8 mouse cellular contexts compared by ENCODE assay signal in the genomic region with DNA sequence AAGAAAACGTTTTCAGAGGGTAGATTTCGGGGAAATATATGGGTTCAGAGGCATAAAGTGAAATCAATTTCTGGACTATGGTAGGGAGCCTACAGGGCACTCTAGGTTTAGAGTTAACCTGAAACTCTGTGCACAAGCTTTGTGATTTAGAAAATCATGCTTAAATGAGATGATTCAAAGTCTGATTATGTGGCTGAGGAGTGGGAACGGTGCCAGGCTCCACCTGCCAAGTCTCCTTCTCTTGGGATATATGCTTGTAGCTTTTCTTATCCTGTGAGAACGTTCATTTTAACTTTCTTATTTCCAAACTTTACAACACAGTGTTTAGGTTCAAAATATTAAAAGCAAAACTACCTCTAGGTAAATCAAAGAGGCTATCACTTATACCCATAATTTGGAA. TPM values are rescaled to one million over a fixed set of nuclear protein-coding genes. Genes with fewer than 3 reads are reported as not detected.
DNase-seq lines count a peak whose midpoint lies in the region; ATAC-seq and TF ChIP-seq lines count a peak whose summit lies in the region.
"Had no signal": no experiment of that assay in that cellular context is flagged by ENCODE, and none has a peak within 500 bp of the region (broad histone marks: within the 10 kb centered on the region; RNA-seq: fewer than 3 reads in every experiment).

No protein-coding gene starts in this region.

- no peak overlapping the region for H3K9ac ChIP-seq in intestine, postnatal 0 days (ENCODE audit: low read depth, low read length)
- H3K9ac ChIP-seq in intestine, embryonic 15.5 days: no peak overlapping the region
- no peak overlapping the region for H3K9ac ChIP-seq in MEL (ENCODE audit: control insufficient read depth, low read depth, low read length, poor library complexity, severe bottlenecking)
- no peak overlapping the region for H3K9ac ChIP-seq in kidney, embryonic 15.5 days
- no peak overlapping the region for H3K9ac ChIP-seq in hindbrain, postnatal 0 days (replicated peaks; ENCODE audit: low read length)
- H3K9ac ChIP-seq: forebrain, embryonic 15.5 days had no signal

- WGBS in intestine, postnatal 0 days: 56% methylated on average over 4 of the region's 4 CpGs
- 64% methylated on average over 4 of the region's 4 CpGs for WGBS in intestine, embryonic 15.5 days
- WGBS in kidney, embryonic 15.5 days: 62% methylated on average over 4 of the region's 4 CpGs
- WGBS in hindbrain, postnatal 0 days: 62% methylated on average over 4 of the region's 4 CpGs

- H3K4me1 ChIP-seq in intestine, postnatal 0 days (replicated peaks; ENCODE audit: control insufficient read depth, insufficient read depth, low read length): peaks cover 7% of the 10 kb centered on the region; the same call in 1 of the 2 replicates
- H3K4me1 ChIP-seq in intestine, embryonic 15.5 days (replicated peaks): 0 out of 2 replicates have a peak, but pooled peaks cover 4% of the 10 kb centered on the region
- peaks cover 18 to 19% of the 10 kb centered on the region in 2 experiments for H3K4me1 ChIP-seq in MEL (ENCODE audit: control insufficient read depth in 1 of 2, insufficient read depth in 2 of 2, low read length in 2 of 2)
- H3K4me1 ChIP-seq in kidney, embryonic 15.5 days: peaks cover 22% of the 10 kb centered on the region
- peaks cover 6% of the 10 kb centered on the region for H3K4me1 ChIP-seq in hindbrain, postnatal 0 days (ENCODE audit: insufficient read depth, low read length)

- H3K27ac ChIP-seq in intestine, postnatal 0 days (ENCODE audit: low read depth, low read length): no peak overlapping the region
- H3K27ac ChIP-seq in intestine, embryonic 15.5 days: no peak overlapping the region
- no peak overlapping the region for H3K27ac ChIP-seq in MEL (ENCODE audit: control insufficient read depth, low read depth, low read length)
- H3K27ac ChIP-seq in kidney, embryonic 15.5 days: no peak overlapping the region
- H3K27ac ChIP-seq in hindbrain, postnatal 0 days: no peak overlapping the region
- H3K27ac ChIP-seq: forebrain, embryonic 15.5 days had no signal

- no peak for TF ChIP-seq POLR2A in MEL (IDR thresholded peaks at IDR 0.05; ENCODE audit: control insufficient read depth in 1 of 2, insufficient read depth in 1 of 2, low read depth in 1 of 2, low read length in 2 of 2, poor library complexity in 1 of 2)

- peak; percentile 54 for DNase-seq in MEL (ENCODE audit: low read depth, low spot score)
- peak; percentile 28 for DNase-seq in brain, adult 2 months (ENCODE audit: low read depth, low spot score)
- DNase-seq in hindbrain, postnatal 0 days (ENCODE audit: low spot score): no peak
- DNase-seq in frontal cortex, postnatal 10 days (ENCODE audit: low spot score in 2 of 2): no peak

- no peaks in the 10 kb centered on the region for H3K9me3 ChIP-seq in intestine, postnatal 0 days (ENCODE audit: control insufficient read depth)
- H3K9me3 ChIP-seq in intestine, embryonic 15.5 days: no peaks in the 10 kb centered on the region
- H3K9me3 ChIP-seq in MEL (replicated peaks; ENCODE audit: insufficient read depth, low read length): no peaks in the 10 kb centered on the region; the same call in 1 of the 2 replicates
- 0 out of 2 replicates have a peak, but pooled peaks cover 8% of the 10 kb centered on the region for H3K9me3 ChIP-seq in kidney, embryonic 15.5 days (replicated peaks)
- no peaks in the 10 kb centered on the region for H3K9me3 ChIP-seq in hindbrain, postnatal 0 days (ENCODE audit: low read length)
- H3K9me3 ChIP-seq: forebrain, embryonic 15.5 days had no signal

- no peak for ATAC-seq in intestine, postnatal 0 days
- ATAC-seq in intestine, embryonic 15.5 days: no peak
- ATAC-seq in kidney, embryonic 15.5 days (replicated peaks; ENCODE audit: low FRiP score): no peak
- ATAC-seq in hindbrain, postnatal 0 days: no peak
- ATAC-seq: forebrain, embryonic 15.5 days had no signal

- H3K36me3 ChIP-seq in intestine, postnatal 0 days (ENCODE audit: control insufficient read depth, insufficient read depth): no peaks in the 10 kb centered on the region
- no peaks in the 10 kb centered on the region for H3K36me3 ChIP-seq in intestine, embryonic 15.5 days
- H3K36me3 ChIP-seq in MEL (ENCODE audit: control insufficient read depth in 1 of 2, insufficient read depth in 2 of 2, low read length in 2 of 2): peaks cover 0 to 27% of the 10 kb centered on the region in 2 experiments; a peak in 2 of 4 replicates
- 0 out of 2 replicates have a peak, but pooled peaks cover 5% of the 10 kb centered on the region for H3K36me3 ChIP-seq in kidney, embryonic 15.5 days
- H3K36me3 ChIP-seq in hindbrain, postnatal 0 days (ENCODE audit: insufficient read depth, low read length): no peaks in the 10 kb centered on the region
- H3K36me3 ChIP-seq: forebrain, embryonic 15.5 days had no signal

- no peaks in the 10 kb centered on the region for H3K27me3 ChIP-seq in intestine, postnatal 0 days (replicated peaks; ENCODE audit: control insufficient read depth, insufficient read depth, low read length)
- H3K27me3 ChIP-seq in intestine, embryonic 15.5 days (replicated peaks): no peaks in the 10 kb centered on the region
- H3K27me3 ChIP-seq in MEL (ENCODE audit: control insufficient read depth in 1 of 2, insufficient read depth in 2 of 2, low read length in 2 of 2): no peaks in the 10 kb centered on the region
- no peaks in the 10 kb centered on the region for H3K27me3 ChIP-seq in kidney, embryonic 15.5 days
- H3K27me3 ChIP-seq in hindbrain, postnatal 0 days (ENCODE audit: insufficient read depth, low read length): no peaks in the 10 kb centered on the region
- H3K27me3 ChIP-seq: forebrain, embryonic 15.5 days had no signal

- H3K4me2 ChIP-seq in intestine, postnatal 0 days (replicated peaks; ENCODE audit: low read depth): peak overlapping the region; percentile 75; the same call in 1 of the 2 replicates
- no peak overlapping the region for H3K4me2 ChIP-seq in intestine, embryonic 15.5 days (replicated peaks)
- 0 out of 2 replicates have a peak overlapping the region, but pooled peaks have one; percentile 76 for H3K4me2 ChIP-seq in kidney, embryonic 15.5 days
- no peak overlapping the region for H3K4me2 ChIP-seq in hindbrain, postnatal 0 days (ENCODE audit: low read depth, low read length)

- H3K4me3 ChIP-seq in intestine, postnatal 0 days (ENCODE audit: low read depth, low read length): no peak overlapping the region
- H3K4me3 ChIP-seq in intestine, embryonic 15.5 days (replicated peaks): no peak overlapping the region
- H3K4me3 ChIP-seq in MEL (ENCODE audit: control insufficient read depth in 1 of 2, insufficient read depth in 1 of 2, low read depth in 2 of 2, low read length in 2 of 2): no peak overlapping the region
- no peak overlapping the region for H3K4me3 ChIP-seq in kidney, embryonic 15.5 days (replicated peaks)
- no peak overlapping the region for H3K4me3 ChIP-seq in hindbrain, postnatal 0 days (ENCODE audit: low read length)
- H3K4me3 ChIP-seq: forebrain, embryonic 15.5 days had no signal

- H3K79me2 ChIP-seq in MEL (ENCODE audit: control insufficient read depth, insufficient read depth, low read length, poor library complexity): peaks cover 49% of the 10 kb centered on the region

- TF ChIP-seq EP300 in MEL (IDR thresholded peaks at IDR 0.05; ENCODE audit: low read depth in 1 of 2, low read length in 2 of 2): no peak

- TF ChIP-seq CTCF in intestine, postnatal 0 days (IDR thresholded peaks at IDR 0.05; ENCODE audit: low read depth): no peak
- no peak for TF ChIP-seq CTCF in MEL (IDR thresholded peaks at IDR 0.05 in 2 of 3, conservative IDR thresholded peaks at IDR 0.05 in 1 of 3; ENCODE audit: control insufficient read depth in 1 of 3, insufficient read depth in 1 of 3, low read depth in 2 of 3, low read length in 3 of 3, poor library complexity in 1 of 3, severe bottlenecking in 1 of 3)
- no peak for TF ChIP-seq CTCF in hindbrain, postnatal 0 days (IDR thresholded peaks at IDR 0.05; ENCODE audit: low read depth)

- no peak for TF ChIP-seq RAD21 in MEL (IDR thresholded peaks at IDR 0.05; ENCODE audit: low read depth, low read length)

TF ChIP-seq in MEL, 35 proteins besides CTCF, POLR2A, EP300 and RAD21:
- TF ChIP-seq KAT2A (conservative IDR thresholded peaks at IDR 0.05; ENCODE audit: low read depth, low read length) (no peak), UBTF (IDR thresholded peaks at IDR 0.05; ENCODE audit: borderline replicate concordance, insufficient read depth, low read depth, low read length) (no peak), POLR2AphosphoS2 (IDR thresholded peaks at IDR 0.05; ENCODE audit: low read length) (no peak), USF1 (IDR thresholded peaks at IDR 0.05; ENCODE audit: low read depth, low read length) (no peak), MYC (IDR thresholded peaks at IDR 0.05; ENCODE audit: low read depth, low read length) (no peak), MAZ (IDR thresholded peaks at IDR 0.05; ENCODE audit: low read depth, low read length) (no peak), GATA1 (IDR thresholded peaks at IDR 0.05; ENCODE audit: low read depth, low read length) (no peak), TAL1 (IDR thresholded peaks at IDR 0.05; ENCODE audit: low read length) (no peak), TCF12 (IDR thresholded peaks at IDR 0.05; ENCODE audit: low read depth, low read length) (no peak), SIN3A (IDR thresholded peaks at IDR 0.05; ENCODE audit: low read length) (no peak), E2F4 (IDR thresholded peaks at IDR 0.05; ENCODE audit: borderline replicate concordance, low read depth, low read length) (no peak), MXI1 (IDR thresholded peaks at IDR 0.05; ENCODE audit: low read depth, low read length) (no peak), ZC3H11A (IDR thresholded peaks at IDR 0.05; ENCODE audit: low read depth, low read length) (no peak), BHLHE40 (IDR thresholded peaks at IDR 0.05; ENCODE audit: borderline replicate concordance, low read depth, low read length) (no peak), MAFK (IDR thresholded peaks at IDR 0.05; ENCODE audit: borderline replicate concordance, low read depth, low read length) (no peak), JUND (IDR thresholded peaks at IDR 0.05; ENCODE audit: low read depth, low read length) (no peak), CHD1 (IDR thresholded peaks at IDR 0.05; ENCODE audit: low read depth, low read length) (no peak), TBP (IDR thresholded peaks at IDR 0.05; ENCODE audit: low read depth, low read length) (no peak)
TF ChIP-seq in MEL: peak in this region for 0.

RNA-seq across cellular contexts. Expression of a gene that starts 2.5 kb away (rescaled TPM):
- polyA plus RNA-seq in intestine, postnatal 0 days (2015; fragmentation: Nextera tagmentation; extraction: Ambion mirVana): 10.2 and 12.0 TPM in 2 replicates
- polyA plus RNA-seq in intestine, embryonic 15.5 days (2015; fragmentation: Nextera tagmentation; extraction: Ambion mirVana): 11.9 and 12.3 TPM in 2 replicates
- 41.0 and 43.8 TPM in 2 replicates for total RNA-seq in MEL (2012; rRNA removed)
- polyA plus RNA-seq in MEL (2012; ENCODE audit: insufficient read depth in 1 of 2, insufficient read length in 2 of 2, low read depth in 1 of 2, low replicate concordance in 2 of 2, missing spikeins in 1 of 2): 10 to 100 TPM; 54.2 to 77.2 TPM
- polyA plus RNA-seq in kidney, embryonic 15.5 days (2015; fragmentation: Nextera tagmentation; extraction: Ambion mirVana): 14.2 and 14.6 TPM in 2 replicates
- 29.1 and 39.5 TPM in 2 replicates for total RNA-seq in hindbrain, postnatal 0 days (2014; rRNA removed)
- 11.4 and 12.0 TPM in 2 replicates for polyA plus RNA-seq in hindbrain, postnatal 0 days (2015; fragmentation: Nextera tagmentation; extraction: Ambion mirVana)

Comparison
In these comparisons a context has a peak if more than half of its experiments do, and no peak if none do; other contexts are left out.
1. H3K4me2 ChIP-seq: peak in intestine, postnatal 0 days (single experiment) and kidney, embryonic 15.5 days (single experiment); none in intestine, embryonic 15.5 days (single experiment) and hindbrain, postnatal 0 days (single experiment).
2. DNase-seq: peak in MEL (single experiment) and brain, adult 2 months (single experiment); none in hindbrain, postnatal 0 days (single experiment) and frontal cortex, postnatal 10 days (0 of 2).